Mouse (Mus musculus) embryonic facial prominence, embryonic 14.5 days (tissue): ENCODE data around the gene Fntb. TPM values are rescaled to one million over a fixed set of nuclear protein-coding genes. Genes with fewer than 3 reads are reported as not detected.

Source experiments
- ATAC-seq: fragments of 200-750 bp; cut with Nextera tagmentation; 2 replicates; pipeline ENCODE4 v1.8.0; 2017; ENCODE audit warnings: low read depth, moderate number of reproducible peaks, moderate TSS enrichment
- DNase-seq: peaks from one replicate; pipeline ENCODE4 v3.0.0-alpha.2; 2015; ENCODE audit warnings: low spot score
- H3K27ac ChIP-seq: fragments of 300-500 bp; sonication (generic); replicated peaks from 2 replicates; pipeline ENCODE4 v1.5.1; 2014; ENCODE audit warnings: low read depth, mild to moderate bottlenecking, low read length, moderate library complexity
- H3K27me3 ChIP-seq: fragments of 300-500 bp; sonication (generic); replicated peaks from 2 replicates; pipeline ENCODE4 v1.6.1; 2014; ENCODE audit warnings: low read length; ENCODE audit not compliant: control insufficient read depth, insufficient read depth
- H3K36me3 ChIP-seq: fragments of 300-500 bp; sonication (generic); 2 replicates; pipeline ENCODE4 v1.6.1; 2014; ENCODE audit warnings: low read length, mixed read lengths; ENCODE audit not compliant: control insufficient read depth, insufficient read depth
- H3K4me1 ChIP-seq: fragments of 300-500 bp; sonication (generic); 2 replicates; pipeline ENCODE4 v1.6.1; 2014; ENCODE audit warnings: antibody characterized with exemption, low read length; ENCODE audit not compliant: control insufficient read depth, insufficient read depth
- H3K4me2 ChIP-seq: fragments of 300-500 bp; sonication (generic); 2 replicates; pipeline ENCODE4 v1.6.1; 2014; ENCODE audit warnings: low read depth, mild to moderate bottlenecking, low read length, moderate library complexity, mixed read lengths
- H3K4me3 ChIP-seq: fragments of 300-500 bp; sonication (generic); 2 replicates; pipeline ENCODE4 v1.5.1; 2014; ENCODE audit warnings: low read depth, mild to moderate bottlenecking, low read length
- H3K9ac ChIP-seq: fragments of 300-500 bp; sonication (generic); 2 replicates; pipeline ENCODE4 v1.6.1; 2014; ENCODE audit warnings: low read depth, mild to moderate bottlenecking, low read length, moderate library complexity, mixed read lengths
- H3K9me3 ChIP-seq: fragments of 300-500 bp; sonication (generic); 2 replicates; pipeline ENCODE4 v1.6.1; 2016; ENCODE audit warnings: low read length; ENCODE audit not compliant: control insufficient read depth
- WGBS: fragments of 180-500 bp; shearing (Covaris S2); extraction: QIAGEN DNeasy Blood & Tissue Kit; methylation state at CpG from one replicate; pipeline ENCODE4 v1.1.7; 2014; 5-methylcytosine and 5-hydroxymethylcytosine counted together
- polyA plus RNA-seq: library from polyadenylated mRNA; unstranded; fragments of >200 nt; fragmentation: Nextera tagmentation; extraction: Ambion mirVana; gene quantifications from 2 replicates; pipeline ENCODE4 v1.2.1, GENCODE M21; 2014

Gene Fntb
- polyA plus RNA-seq, 1 experiment from 2014 or later: 41.4 TPM

GRCm38 (mm10) chr12:76948185-76948584 is 182.8 kb downstream of the Fntb start:
- Histone ChIP-seq H3K4me3 (no peak overlapping the region), H3K9ac (no peak overlapping the region), H3K9me3 (no peaks in the 10 kb centered on the region), H3K27me3 (no peaks in the 10 kb centered on the region), H3K4me2 (no peak overlapping the region), H3K36me3 (peaks cover 94% of the 10 kb centered on the region), H3K4me1 (no peaks in the 10 kb centered on the region), H3K27ac (no peak overlapping the region)
- WGBS: 94% methylated on average over 2 of the region's 2 CpGs
- DNase-seq: no peak
- no peak for ATAC-seq

GRCm38 (mm10) chr12:76948781-76949180 is 183.4 kb downstream of the Fntb start:
- Histone ChIP-seq H3K9ac (no peak overlapping the region), H3K4me1 (no peaks in the 10 kb centered on the region), H3K27me3 (no peaks in the 10 kb centered on the region), H3K9me3 (no peaks in the 10 kb centered on the region), H3K27ac (no peak overlapping the region), H3K4me3 (no peak overlapping the region), H3K36me3 (peaks cover 94% of the 10 kb centered on the region), H3K4me2 (no peak overlapping the region)
- ATAC-seq (no peak), DNase-seq (no peak)
- 90% methylated on average over 3 of the region's 3 CpGs for WGBS

- Histone ChIP-seq H3K36me3 (peaks cover 84% of the 10 kb centered on the region), H3K4me2 (no peak overlapping the region), H3K27ac (no peak overlapping the region), H3K9me3 (no peaks in the 10 kb centered on the region), H3K4me1 (0 out of 2 replicates have a peak, but pooled peaks cover 1% of the 10 kb centered on the region), H3K27me3 (no peaks in the 10 kb centered on the region), H3K4me3 (no peak overlapping the region), H3K9ac (no peak overlapping the region)
- DNase-seq (no peak), ATAC-seq (no peak)
- 90% methylated on average over 5 of the region's 5 CpGs for WGBS
These were observed 184.9 kb downstream of the Fntb start for GRCm38 (mm10) chr12:76950330-76950729.

- H3K4me2 ChIP-seq: no peak overlapping the region
- no peak overlapping the region for H3K27ac ChIP-seq
- no peaks in the 10 kb centered on the region for H3K9me3 ChIP-seq
- H3K4me3 ChIP-seq: no peak overlapping the region
- DNase-seq (no peak), ATAC-seq (no peak)
- H3K36me3 ChIP-seq: peaks cover 73% of the 10 kb centered on the region
- H3K9ac ChIP-seq: no peak overlapping the region
- 0 out of 2 replicates have a peak, but pooled peaks cover 3% of the 10 kb centered on the region for H3K4me1 ChIP-seq
- WGBS: 86% methylated on average over 2 of the region's 2 CpGs
- no peaks in the 10 kb centered on the region for H3K27me3 ChIP-seq
These were observed 188.5 kb downstream of the Fntb start for GRCm38 (mm10) chr12:76953750-76954363.

- peaks cover 72% of the 10 kb centered on the region for H3K36me3 ChIP-seq
- H3K9ac ChIP-seq: no peak overlapping the region
- peak; percentile 50 for ATAC-seq
- peak overlapping the region; percentile 61 for H3K27ac ChIP-seq
- H3K4me3 ChIP-seq: no peak overlapping the region
- no peak overlapping the region for H3K4me2 ChIP-seq
- H3K4me1 ChIP-seq: 0 out of 2 replicates have a peak, but pooled peaks cover 3% of the 10 kb centered on the region
- DNase-seq: peak; percentile 79
- no peaks in the 10 kb centered on the region for H3K9me3 ChIP-seq
- H3K27me3 ChIP-seq: no peaks in the 10 kb centered on the region
- WGBS: 70% methylated on average over 10 of the region's 10 CpGs
These were observed 189.5 kb downstream of the Fntb start for GRCm38 (mm10) chr12:76954698-76955423.

GRCm38 (mm10) chr12:76957688-76958087 is 192.3 kb downstream of the Fntb start:
- ATAC-seq (no peak), DNase-seq (no peak)
- H3K4me1 ChIP-seq: peaks cover 8% of the 10 kb centered on the region; the same call in 1 of the 2 replicates
- no peak overlapping the region for H3K4me2 ChIP-seq
- H3K9me3 ChIP-seq: no peaks in the 10 kb centered on the region
- H3K27me3 ChIP-seq: no peaks in the 10 kb centered on the region
- no peak overlapping the region for H3K27ac ChIP-seq
- 84% methylated on average over 5 of the region's 5 CpGs for WGBS
- peaks cover 44% of the 10 kb centered on the region for H3K36me3 ChIP-seq
- no peak overlapping the region for H3K4me3 ChIP-seq
- H3K9ac ChIP-seq: no peak overlapping the region

GRCm38 (mm10) chr12:76961052-76961931 is 195.9 kb downstream of the Fntb start:
- ATAC-seq (no peak), DNase-seq (peak; percentile 13)
- Histone ChIP-seq H3K27me3 (no peaks in the 10 kb centered on the region), H3K27ac (peak overlapping the region; percentile 63; the same call in 1 of the 2 replicates), H3K9me3 (no peaks in the 10 kb centered on the region), H3K4me2 (peak overlapping the region; percentile 78), H3K9ac (peak overlapping the region; percentile 76), H3K4me1 (peaks cover 4% of the 10 kb centered on the region; the same call in 1 of the 2 replicates), H3K36me3 (peaks cover 21% of the 10 kb centered on the region), H3K4me3 (peak overlapping the region; percentile 75)
- WGBS: 9% methylated on average over 21 of the region's 45 CpGs
